In genomic region chr19:42750196-42750595, GRCm38 (mm10) we compare ENCODE assay signal across 25 mouse cellular contexts. TPM values are rescaled to one million over a fixed set of nuclear protein-coding genes. Genes with fewer than 3 reads are reported as not detected.
DNase-seq lines count a peak whose midpoint lies in the region; ATAC-seq lines count a peak whose summit lies in the region.
"Had no signal": no experiment of that assay in that cellular context is flagged by ENCODE, and none has a peak within 500 bp of the region (broad histone marks: within the 10 kb centered on the region; RNA-seq: fewer than 3 reads in every experiment).

No protein-coding gene starts in this region.

- H3K27ac ChIP-seq in heart, embryonic 12.5 days (ENCODE audit: poor library complexity, severe bottlenecking): no peak overlapping the region
- H3K27ac ChIP-seq in kidney, embryonic 15.5 days: no peak overlapping the region
- peak overlapping the region; percentile 59; the same call in 1 of the 2 replicates for H3K27ac ChIP-seq in intestine, embryonic 16.5 days (ENCODE audit: low read length)
- H3K27ac ChIP-seq: embryonic facial prominence, embryonic 12.5 days; hindbrain, embryonic 13.5 days; layer of hippocampus, adult 2 months; limb, embryonic 10.5 days; macrophage; midbrain, embryonic 15.5 days had no signal

- H3K27me3 ChIP-seq in heart, embryonic 12.5 days (replicated peaks): no peaks in the 10 kb centered on the region
- no peaks in the 10 kb centered on the region for H3K27me3 ChIP-seq in kidney, embryonic 15.5 days
- H3K27me3 ChIP-seq in intestine, embryonic 16.5 days (replicated peaks; ENCODE audit: control insufficient read depth, insufficient read depth, low read length): no peaks in the 10 kb centered on the region
- H3K27me3 ChIP-seq: embryonic facial prominence, embryonic 12.5 days; hindbrain, embryonic 13.5 days; midbrain, embryonic 15.5 days had no signal

- peak overlapping the region; percentile 35; the same call in 1 of the 2 replicates for H3K9ac ChIP-seq in heart, embryonic 12.5 days
- H3K9ac ChIP-seq in kidney, embryonic 15.5 days: no peak overlapping the region
- 0 out of 2 replicates have a peak overlapping the region, but pooled peaks have one; percentile 6 for H3K9ac ChIP-seq in intestine, embryonic 16.5 days (ENCODE audit: low read depth, low read length)
- H3K9ac ChIP-seq: embryonic facial prominence, embryonic 12.5 days; forebrain, postnatal 0 days; hindbrain, embryonic 13.5 days; midbrain, embryonic 15.5 days had no signal

- H3K4me3 ChIP-seq in heart, embryonic 12.5 days: no peak overlapping the region
- no peak overlapping the region for H3K4me3 ChIP-seq in kidney, embryonic 15.5 days (replicated peaks)
- H3K4me3 ChIP-seq in intestine, embryonic 16.5 days (ENCODE audit: low read length): no peak overlapping the region
- H3K4me3 ChIP-seq: embryonic facial prominence, embryonic 12.5 days; hindbrain, embryonic 13.5 days; layer of hippocampus, adult 2 months; limb, embryonic 10.5 days; midbrain, embryonic 15.5 days had no signal

- ATAC-seq in heart, embryonic 12.5 days (ENCODE audit: insufficient number of reproducible peaks, low FRiP score): no peak
- ATAC-seq in kidney, embryonic 15.5 days (replicated peaks; ENCODE audit: low FRiP score): no peak
- no peak for ATAC-seq in intestine, embryonic 16.5 days
- ATAC-seq: CD4-positive, CD25-positive, alpha-beta regulatory T cell, adult 4 months; forebrain, postnatal 0 days; lung, postnatal 0 days; midbrain, embryonic 15.5 days had no signal

- no peaks in the 10 kb centered on the region for H3K36me3 ChIP-seq in heart, embryonic 12.5 days
- H3K36me3 ChIP-seq in kidney, embryonic 15.5 days: no peaks in the 10 kb centered on the region
- no peaks in the 10 kb centered on the region for H3K36me3 ChIP-seq in intestine, embryonic 16.5 days (ENCODE audit: control insufficient read depth, insufficient read depth, low read length)
- H3K36me3 ChIP-seq: embryonic facial prominence, embryonic 12.5 days; hindbrain, embryonic 13.5 days; limb, embryonic 10.5 days; midbrain, embryonic 15.5 days had no signal

- DNase-seq in heart, postnatal 4 days: no peak
- DNase-seq in kidney, adult 11 months: peak; percentile 72
- DNase-seq in kidney, postnatal 25 days: peak; percentile 55 to 60
- no peak for DNase-seq in embryo, embryonic 10 days (ENCODE audit: low spot score)
- no peak for DNase-seq in adrenal gland, adult 8-10 months
- DNase-seq: cerebellum, adult 11-12 months; cerebellum, postnatal 14 days; forebrain, postnatal 0 days; gastrocnemius, postnatal 14 days; heart, adult 18-20 months; liver; right cerebral cortex, adult 18-20 months; right cerebral cortex, postnatal 4 days; thymus, postnatal 25 days had no signal

- no peaks in the 10 kb centered on the region for H3K9me3 ChIP-seq in heart, embryonic 12.5 days (replicated peaks)
- H3K9me3 ChIP-seq in kidney, embryonic 15.5 days (replicated peaks): no peaks in the 10 kb centered on the region
- no peaks in the 10 kb centered on the region for H3K9me3 ChIP-seq in intestine, embryonic 16.5 days (ENCODE audit: control insufficient read depth, low read length)
- H3K9me3 ChIP-seq: embryonic facial prominence, embryonic 12.5 days; hindbrain, embryonic 13.5 days; limb, embryonic 10.5 days; midbrain, embryonic 15.5 days had no signal

- peaks cover 45% of the 10 kb centered on the region for H3K4me1 ChIP-seq in heart, embryonic 12.5 days (replicated peaks)
- peaks cover 58% of the 10 kb centered on the region for H3K4me1 ChIP-seq in kidney, embryonic 15.5 days
- H3K4me1 ChIP-seq in intestine, embryonic 16.5 days (ENCODE audit: control insufficient read depth, insufficient read depth, low read length): peaks cover 20% of the 10 kb centered on the region

- H3K4me2 ChIP-seq in heart, embryonic 12.5 days: peak overlapping the region; percentile 47
- no peak overlapping the region for H3K4me2 ChIP-seq in kidney, embryonic 15.5 days
- H3K4me2 ChIP-seq in intestine, embryonic 16.5 days (ENCODE audit: low read depth, low read length): no peak overlapping the region
- H3K4me2 ChIP-seq: embryonic facial prominence, embryonic 12.5 days; hindbrain, embryonic 13.5 days; midbrain, embryonic 15.5 days had no signal

- WGBS in heart, embryonic 12.5 days: 43% methylated on average over 11 of the region's 11 CpGs
- WGBS in kidney, embryonic 15.5 days: 51% methylated on average over 11 of the region's 11 CpGs
- 61% methylated on average over 11 of the region's 11 CpGs for WGBS in intestine, embryonic 16.5 days

RNA-seq across cellular contexts. Expression of gene Pyroxd2, which starts 2.4 kb away (rescaled TPM):
- 4.3 and 4.4 TPM in 2 replicates for polyA plus RNA-seq in heart, embryonic 12.5 days (2016; fragmentation: Nextera tagmentation; extraction: Ambion mirVana)
- 1 to 10 TPM; 7.6 to 8.2 TPM for total RNA-seq in heart, postnatal 4 days (2021)
- polyA plus RNA-seq in kidney, embryonic 15.5 days (2015; fragmentation: Nextera tagmentation; extraction: Ambion mirVana): 5.5 and 6.4 TPM in 2 replicates
- polyA plus RNA-seq in intestine, embryonic 16.5 days (2015; fragmentation: Nextera tagmentation; extraction: Ambion mirVana): 11.0 and 14.0 TPM in 2 replicates
- total RNA-seq in adrenal gland, adult 8-10 months (2022): 10 to 100 TPM; 37.8 to 64.5 (median 50.9) TPM

RNA-seq across cellular contexts. Expression of gene Hps1, which starts 29.6 kb away (rescaled TPM):
- 9.1 and 10.0 TPM in 2 replicates for polyA plus RNA-seq in heart, embryonic 12.5 days (2016; fragmentation: Nextera tagmentation; extraction: Ambion mirVana)
- total RNA-seq in heart, postnatal 4 days (2021): 1 to 10 TPM; 3.4 to 3.5 TPM
- 14.7 and 14.8 TPM in 2 replicates for polyA plus RNA-seq in kidney, embryonic 15.5 days (2015; fragmentation: Nextera tagmentation; extraction: Ambion mirVana)
- polyA plus RNA-seq in intestine, embryonic 16.5 days (2015; fragmentation: Nextera tagmentation; extraction: Ambion mirVana): 18.6 and 20.3 TPM in 2 replicates
- total RNA-seq in adrenal gland, adult 8-10 months (2022): 10 to 100 TPM; 28.8 to 37.8 (median 31.0) TPM

Comparison
In these comparisons a context has a peak if more than half of its experiments do, and no peak if none do; other contexts are left out.
1. DNase-seq: peak in kidney, adult 11 months (single experiment) and kidney, postnatal 25 days (2 of 2); none in heart, postnatal 4 days (single experiment), embryo, embryonic 10 days (single experiment) and adrenal gland, adult 8-10 months (single experiment).